Mouse (Mus musculus) midbrain, embryonic 12.5 days (tissue): ENCODE measurements at regions not wholly inside any gene's neighbourhood (a gene's known extent, or its start where the extent isn't known, plus 50 kb on each side); places are given as distances from the start of the nearest gene placed in this dataset.
"Not testable (repeated sequence)": the region's sequence is repeated elsewhere in the genome, so short reads cannot be mapped to it uniquely, and the experiment has no call there.

ENCODE experiments used
- ATAC-seq: fragments of 200-750 bp; cut with Nextera tagmentation; 2 replicates; pipeline ENCODE4 v1.8.0; 2017; ENCODE audit warnings: low read depth, moderate TSS enrichment, moderate library complexity; ENCODE audit not compliant: low FRiP score
- H3K27ac ChIP-seq: fragments of 300-500 bp; sonication (generic); replicated peaks from 2 replicates; pipeline ENCODE4 v1.5.1; 2016; ENCODE audit warnings: mild to moderate bottlenecking
- H3K27me3 ChIP-seq: fragments of 300-500 bp; sonication (generic); 2 replicates; pipeline ENCODE4 v1.6.1; 2016; ENCODE audit warnings: mild to moderate bottlenecking
- H3K36me3 ChIP-seq: fragments of 300-500 bp; sonication (generic); 2 replicates; pipeline ENCODE4 v1.6.1; 2016
- H3K4me1 ChIP-seq: fragments of 300-500 bp; sonication (generic); 2 replicates; pipeline ENCODE4 v1.6.1; 2016
- H3K4me2 ChIP-seq: fragments of 300-500 bp; sonication (generic); replicated peaks from 2 replicates; pipeline ENCODE4 v1.6.1; 2016; ENCODE audit warnings: mild to moderate bottlenecking, moderate library complexity
- H3K4me3 ChIP-seq: fragments of 300-500 bp; sonication (generic); 2 replicates; pipeline ENCODE4 v1.5.1; 2016; ENCODE audit warnings: mild to moderate bottlenecking
- H3K9ac ChIP-seq: fragments of 300-500 bp; sonication (generic); replicated peaks from 2 replicates; pipeline ENCODE4 v1.6.1; 2016; ENCODE audit warnings: mild to moderate bottlenecking, moderate library complexity
- H3K9me3 ChIP-seq: fragments of 300-500 bp; sonication (generic); 2 replicates; pipeline ENCODE4 v1.6.1; 2016; ENCODE audit warnings: mild to moderate bottlenecking
- WGBS: fragments of 180-500 bp; shearing (Covaris S2); methylation state at CpG from one replicate; pipeline ENCODE4 v1.1.7; 2016; 5-methylcytosine and 5-hydroxymethylcytosine counted together

GRCm38 (mm10) chr16:55758707-55759067, 80.0 kb downstream of the Nfkbiz start:
- Histone ChIP-seq H3K4me1 (no peaks in the 10 kb centered on the region), H3K4me2 (no peak overlapping the region), H3K36me3 (no peaks in the 10 kb centered on the region), H3K9ac (no peak overlapping the region), H3K9me3 (no peaks in the 10 kb centered on the region), H3K27ac (no peak overlapping the region), H3K4me3 (no peak overlapping the region), H3K27me3 (no peaks in the 10 kb centered on the region)
- 84% methylated on average over 11 of the region's 11 CpGs for WGBS
- no peak for ATAC-seq

- no peak for ATAC-seq
- 74% methylated on average over 5 of the region's 5 CpGs for WGBS
These were observed 80.6 kb downstream of the Nfkbiz start for GRCm38 (mm10) chr16:55757952-55758706.

GRCm38 (mm10) chr16:55757422-55757815, 81.3 kb downstream of the Nfkbiz start:
- not testable (repeated sequence) for H3K9me3 ChIP-seq, H3K9ac ChIP-seq, H3K4me2 ChIP-seq, H3K36me3 ChIP-seq, H3K27ac ChIP-seq, H3K27me3 ChIP-seq, H3K4me3 ChIP-seq, ATAC-seq, H3K4me1 ChIP-seq
- WGBS: 89% methylated on average over 3 of the region's 3 CpGs

More at GRCm38 (mm10) chr16:55757952-55758706, 80.6 kb downstream of the Nfkbiz start:
- Histone ChIP-seq H3K27me3 (no peaks in the 10 kb centered on the region), H3K4me2 (no peak overlapping the region), H3K4me1 (no peaks in the 10 kb centered on the region), H3K9me3 (no peaks in the 10 kb centered on the region), H3K9ac (no peak overlapping the region), H3K27ac (no peak overlapping the region), H3K4me3 (no peak overlapping the region), H3K36me3 (no peaks in the 10 kb centered on the region)

- no peak for ATAC-seq
- no peaks in the 10 kb centered on the region for H3K27me3 ChIP-seq
- no peak overlapping the region for H3K4me2 ChIP-seq
- no peaks in the 10 kb centered on the region for H3K4me1 ChIP-seq
- H3K9me3 ChIP-seq: no peaks in the 10 kb centered on the region
- WGBS: 92% methylated on average over 15 of the region's 15 CpGs
- H3K36me3 ChIP-seq: no peaks in the 10 kb centered on the region
- H3K9ac ChIP-seq: no peak overlapping the region
- no peak overlapping the region for H3K27ac ChIP-seq
- H3K4me3 ChIP-seq: no peak overlapping the region
These were observed 81.8 kb downstream of the Nfkbiz start for GRCm38 (mm10) chr16:55756764-55757421.

- no peak for ATAC-seq
- 84% methylated on average over 6 of the region's 6 CpGs for WGBS
- Histone ChIP-seq H3K9ac (no peak overlapping the region), H3K27ac (no peak overlapping the region), H3K4me1 (no peaks in the 10 kb centered on the region), H3K27me3 (no peaks in the 10 kb centered on the region), H3K36me3 (no peaks in the 10 kb centered on the region), H3K9me3 (no peaks in the 10 kb centered on the region), H3K4me2 (no peak overlapping the region), H3K4me3 (no peak overlapping the region)
These were observed 83.3 kb downstream of the Nfkbiz start for GRCm38 (mm10) chr16:55755309-55755832.

GRCm38 (mm10) chr16:55754092-55754763, 84.5 kb downstream of the Nfkbiz start:
- WGBS: 90% methylated on average over 14 of the region's 14 CpGs
- H3K36me3 ChIP-seq: no peaks in the 10 kb centered on the region
- no peaks in the 10 kb centered on the region for H3K9me3 ChIP-seq
- H3K4me2 ChIP-seq: no peak overlapping the region
- ATAC-seq: no peak
- H3K4me3 ChIP-seq: no peak overlapping the region
- no peaks in the 10 kb centered on the region for H3K4me1 ChIP-seq
- no peak overlapping the region for H3K9ac ChIP-seq
- H3K27me3 ChIP-seq: no peaks in the 10 kb centered on the region
- no peak overlapping the region for H3K27ac ChIP-seq

- Histone ChIP-seq H3K4me2 (no peak overlapping the region), H3K9me3 (no peaks in the 10 kb centered on the region), H3K27me3 (no peaks in the 10 kb centered on the region), H3K36me3 (no peaks in the 10 kb centered on the region), H3K4me3 (no peak overlapping the region), H3K4me1 (no peaks in the 10 kb centered on the region), H3K9ac (no peak overlapping the region), H3K27ac (no peak overlapping the region)
- no peak for ATAC-seq
- WGBS: 74% methylated on average over 4 of the region's 4 CpGs
These were observed 85.3 kb downstream of the Nfkbiz start for GRCm38 (mm10) chr16:55753380-55753779.

GRCm38 (mm10) chr16:55747250-55747649, 91.4 kb downstream of the Nfkbiz start:
- no peak overlapping the region for H3K4me2 ChIP-seq
- no peak overlapping the region for H3K27ac ChIP-seq
- 79% methylated on average over 2 of the region's 2 CpGs for WGBS
- H3K9ac ChIP-seq: no peak overlapping the region
- H3K4me3 ChIP-seq: no peak overlapping the region
- no peaks in the 10 kb centered on the region for H3K27me3 ChIP-seq
- no peaks in the 10 kb centered on the region for H3K36me3 ChIP-seq
- no peaks in the 10 kb centered on the region for H3K9me3 ChIP-seq
- ATAC-seq: no peak
- no peaks in the 10 kb centered on the region for H3K4me1 ChIP-seq

GRCm38 (mm10) chr16:55746159-55746558, 92.5 kb downstream of the Nfkbiz start:
- 63% methylated on average over 3 of the region's 3 CpGs for WGBS
- ATAC-seq: no peak
- H3K4me2 ChIP-seq: no peak overlapping the region

GRCm38 (mm10) chr16:55745094-55745493, 93.6 kb downstream of the Nfkbiz start:
- no peaks in the 10 kb centered on the region for H3K27me3 ChIP-seq
- no peak for ATAC-seq

More at GRCm38 (mm10) chr16:55746159-55746558, 92.5 kb downstream of the Nfkbiz start:
- no peaks in the 10 kb centered on the region for H3K27me3 ChIP-seq
- no peak overlapping the region for H3K9ac ChIP-seq
- H3K4me3 ChIP-seq: no peak overlapping the region
- H3K36me3 ChIP-seq: no peaks in the 10 kb centered on the region
- no peaks in the 10 kb centered on the region for H3K4me1 ChIP-seq
- no peak overlapping the region for H3K27ac ChIP-seq
- H3K9me3 ChIP-seq: no peaks in the 10 kb centered on the region

GRCm38 (mm10) chr16:55741099-55741863, 97.4 kb downstream of the Nfkbiz start:
- WGBS: 83% methylated on average over 2 of the region's 2 CpGs
- Histone ChIP-seq H3K4me2 (no peak overlapping the region), H3K9ac (no peak overlapping the region), H3K4me1 (no peaks in the 10 kb centered on the region), H3K4me3 (no peak overlapping the region), H3K36me3 (no peaks in the 10 kb centered on the region), H3K27me3 (no peaks in the 10 kb centered on the region), H3K27ac (no peak overlapping the region), H3K9me3 (no peaks in the 10 kb centered on the region)
- no peak for ATAC-seq

More at GRCm38 (mm10) chr16:55745094-55745493, 93.6 kb downstream of the Nfkbiz start:
- no peak overlapping the region for H3K27ac ChIP-seq
- H3K4me2 ChIP-seq: no peak overlapping the region
- no peak overlapping the region for H3K9ac ChIP-seq
- H3K4me3 ChIP-seq: no peak overlapping the region
- 83% methylated on average over 3 of the region's 3 CpGs for WGBS
- no peaks in the 10 kb centered on the region for H3K9me3 ChIP-seq
- H3K36me3 ChIP-seq: no peaks in the 10 kb centered on the region
- H3K4me1 ChIP-seq: no peaks in the 10 kb centered on the region
